Mouse (Mus musculus) kidney, postnatal 0 days (tissue): Measurements from ENCODE around the gene Hopx. TPM values are rescaled to one million over a fixed set of nuclear protein-coding genes. Genes with fewer than 3 reads are reported as not detected.

ENCODE experiments used
- ATAC-seq: fragments of 200-750 bp; cut with Nextera tagmentation; replicated peaks from 2 replicates; pipeline ENCODE4 v1.8.0; 2017; ENCODE audit warnings: low read depth, moderate number of reproducible peaks, moderate TSS enrichment, moderate library complexity; ENCODE audit not compliant: low FRiP score
- DNase-seq: peaks from one replicate; pipeline ENCODE4 v3.0.0-alpha.2; 2016; ENCODE audit warnings: low spot score
- H3K27ac ChIP-seq: fragments of 300-500 bp; sonication (generic); 2 replicates; pipeline ENCODE4 v1.5.1; 2014; ENCODE audit warnings: mild to moderate bottlenecking
- H3K27me3 ChIP-seq: fragments of 300-500 bp; sonication (generic); 2 replicates; pipeline ENCODE4 v1.6.1; 2014; ENCODE audit warnings: low read length, mixed read lengths; ENCODE audit not compliant: insufficient read depth
- H3K36me3 ChIP-seq: fragments of 300-500 bp; sonication (generic); 2 replicates; pipeline ENCODE4 v1.6.1; 2014; ENCODE audit warnings: low read length, mixed read lengths; ENCODE audit not compliant: insufficient read depth
- H3K4me1 ChIP-seq: fragments of 300-500 bp; sonication (generic); replicated peaks from 2 replicates; pipeline ENCODE4 v1.6.1; 2014; ENCODE audit warnings: antibody characterized with exemption, low read length, mixed read lengths; ENCODE audit not compliant: insufficient read depth
- H3K4me2 ChIP-seq: fragments of 300-500 bp; sonication (generic); 2 replicates; pipeline ENCODE4 v1.6.1; 2014; ENCODE audit warnings: mild to moderate bottlenecking, low read length, moderate library complexity, mixed read lengths
- H3K4me3 ChIP-seq: fragments of 300-500 bp; sonication (generic); replicated peaks from 2 replicates; pipeline ENCODE4 v1.5.1; 2014; ENCODE audit warnings: low read depth, low read length
- H3K9ac ChIP-seq: fragments of 300-500 bp; sonication (generic); 2 replicates; pipeline ENCODE4 v1.6.1; 2014; ENCODE audit warnings: low read depth, low read length
- H3K9me3 ChIP-seq: fragments of 300-500 bp; sonication (generic); replicated peaks from 2 replicates; pipeline ENCODE4 v1.6.1; 2016; ENCODE audit warnings: low read length, inconsistent platforms, mixed read lengths
- CTCF ChIP-seq: IDR thresholded peaks from 2 replicates; pipeline ENCODE4 v1.5.1; 2016; ENCODE audit warnings: antibody characterized with exemption, low read depth, mild to moderate bottlenecking, moderate library complexity
- WGBS: fragments of 180-500 bp; shearing (Covaris S2); extraction: QIAGEN DNeasy Blood & Tissue Kit; methylation state at CpG from one replicate; pipeline ENCODE4 v1.1.7; 2014; 5-methylcytosine and 5-hydroxymethylcytosine counted together
- polyA plus RNA-seq: library from polyadenylated mRNA; unstranded; fragments of >200 nt; fragmentation: Nextera tagmentation; extraction: Ambion mirVana; gene quantifications from 2 replicates; pipeline ENCODE4 v1.2.1, GENCODE M21; 2015

Hopx gene
- polyA plus RNA-seq, 1 experiment from 2014 or later = 3.9 TPM

DNA sequence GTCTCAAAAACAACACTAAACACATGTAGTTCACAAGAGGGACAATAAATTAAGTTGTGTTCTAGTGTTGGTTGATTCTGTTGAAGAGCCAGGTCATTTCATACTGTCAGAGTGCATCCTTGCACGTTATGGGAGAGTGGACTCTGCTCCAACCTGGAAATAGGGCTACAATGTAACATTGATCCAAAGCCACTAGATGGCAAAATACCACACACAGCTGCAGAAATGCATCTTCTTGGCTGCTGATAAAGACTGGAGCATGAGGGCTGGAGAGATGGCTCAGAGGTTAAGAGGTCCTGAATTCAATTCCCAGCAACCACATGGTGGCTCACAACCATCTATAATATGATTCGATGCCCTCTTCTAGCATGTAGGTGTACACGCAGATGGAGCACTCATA, 43.3 kb downstream of the Hopx start:
- DNase-seq = peak; percentile 40
- TF ChIP-seq CTCF = peak; percentile 55
- H3K27me3 ChIP-seq = no peaks in the 10 kb centered on the region

DNA sequence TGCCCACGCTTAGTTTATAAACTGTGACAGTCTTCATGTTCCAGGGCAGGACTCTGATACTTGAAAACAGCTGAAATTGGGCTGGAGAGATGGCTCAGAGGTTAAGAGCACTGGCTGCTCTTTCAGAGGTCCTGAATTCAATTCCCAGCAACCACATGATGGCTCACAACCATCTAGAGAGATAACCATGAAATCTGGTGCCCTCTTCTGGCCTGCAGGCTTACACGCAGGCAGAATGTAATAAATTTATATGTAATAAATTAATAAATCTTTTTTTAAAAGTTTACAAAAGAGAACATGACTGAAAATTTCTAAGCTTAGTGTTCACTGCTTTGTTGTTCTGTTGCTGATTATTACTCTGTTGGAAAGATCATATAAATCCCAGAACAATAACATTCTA, 43.9 kb downstream of the Hopx start:
- no peak overlapping the region for H3K4me3 ChIP-seq
- H3K36me3 ChIP-seq = no peaks in the 10 kb centered on the region
- no peaks in the 10 kb centered on the region for H3K27me3 ChIP-seq
- no peak overlapping the region for H3K4me2 ChIP-seq
- H3K27ac ChIP-seq = no peak overlapping the region
- ATAC-seq (no peak), DNase-seq (no peak)
- no peaks in the 10 kb centered on the region for H3K4me1 ChIP-seq
- 84% methylated on average over 2 of the region's 2 CpGs for WGBS
- no peak overlapping the region for H3K9ac ChIP-seq
- H3K9me3 ChIP-seq = no peaks in the 10 kb centered on the region
- TF ChIP-seq CTCF = peak; percentile 32; the same call in 1 of the 2 replicates

More for the DNA sequence above, 43.3 kb downstream of the Hopx start:
- Histone ChIP-seq H3K27ac (no peak overlapping the region), H3K36me3 (no peaks in the 10 kb centered on the region), H3K9ac (no peak overlapping the region), H3K4me2 (no peak overlapping the region), H3K4me3 (no peak overlapping the region), H3K4me1 (no peaks in the 10 kb centered on the region), H3K9me3 (no peaks in the 10 kb centered on the region)
- WGBS = 69% methylated on average over 3 of the region's 3 CpGs
- ATAC-seq = no peak

DNA sequence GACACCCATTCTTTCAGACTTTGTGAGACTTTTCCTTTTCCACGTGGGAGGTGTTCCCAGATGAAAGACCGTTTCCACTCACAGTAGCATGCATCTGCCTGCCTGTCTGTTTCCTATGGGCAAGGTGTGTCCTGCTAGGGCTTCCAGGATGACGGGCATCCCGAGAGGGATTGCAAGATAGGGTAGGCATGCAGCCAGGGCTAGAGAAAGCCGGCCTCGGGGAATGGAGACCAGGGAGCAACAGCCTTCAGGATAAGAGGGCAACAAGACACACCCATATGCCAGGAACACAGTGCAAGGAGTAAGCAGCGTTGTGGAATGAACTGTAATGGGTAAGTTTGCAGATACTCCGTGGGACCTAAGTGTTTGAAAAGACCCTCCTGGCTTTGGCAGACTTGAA, 47.6 kb downstream of the Hopx start:
- Histone ChIP-seq H3K9me3 (no peaks in the 10 kb centered on the region), H3K4me2 (no peak overlapping the region), H3K27me3 (no peaks in the 10 kb centered on the region), H3K4me1 (no peaks in the 10 kb centered on the region), H3K9ac (no peak overlapping the region), H3K4me3 (no peak overlapping the region), H3K36me3 (no peaks in the 10 kb centered on the region), H3K27ac (no peak overlapping the region)
- TF ChIP-seq CTCF = no peak
- ATAC-seq (no peak), DNase-seq (no peak)
- 78% methylated on average over 8 of the region's 8 CpGs for WGBS

DNA sequence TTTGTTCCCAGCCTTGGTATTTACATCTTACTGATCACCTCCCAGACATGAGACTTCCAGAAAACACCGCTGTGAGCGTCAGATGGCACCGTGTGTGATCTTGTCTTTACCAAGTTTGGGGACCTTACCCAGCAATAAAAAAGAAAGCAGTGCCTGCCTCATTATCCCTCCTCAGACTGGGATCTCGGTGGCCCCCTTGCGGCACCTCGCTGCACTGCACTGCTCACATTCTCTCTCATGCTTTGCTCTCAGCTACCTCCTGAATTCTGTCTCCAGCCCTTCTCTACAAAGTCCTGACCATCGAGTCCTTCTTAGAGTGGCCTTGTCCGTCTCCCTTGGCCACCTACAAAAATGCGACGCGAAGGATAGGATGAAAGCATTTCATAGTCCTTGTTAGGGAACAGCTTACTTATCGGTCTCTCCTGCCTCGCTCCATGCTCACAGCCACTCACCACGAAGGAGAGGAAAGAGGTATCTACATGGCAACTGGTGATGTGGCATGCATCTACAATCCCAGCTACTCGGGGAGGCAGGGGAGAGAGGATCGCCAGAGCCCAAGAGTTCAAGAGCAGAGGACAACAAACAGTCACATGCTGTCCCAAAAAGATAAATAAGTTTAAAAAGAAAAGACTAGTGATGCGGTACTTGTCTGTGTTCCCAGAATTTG, 53.4 kb downstream of the Hopx start:
- Histone ChIP-seq H3K36me3 (no peaks in the 10 kb centered on the region), H3K27ac (no peak overlapping the region), H3K27me3 (no peaks in the 10 kb centered on the region), H3K4me2 (no peak overlapping the region), H3K9ac (no peak overlapping the region), H3K9me3 (no peaks in the 10 kb centered on the region), H3K4me3 (no peak overlapping the region), H3K4me1 (no peaks in the 10 kb centered on the region)
- 33% methylated on average over 17 of the region's 17 CpGs for WGBS
- DNase-seq (peak; percentile 57), ATAC-seq (0 out of 2 replicates have a peak, but pooled peaks have one; percentile 36)
- peak; percentile 81 for TF ChIP-seq CTCF

- no peak for ATAC-seq
- H3K27me3 ChIP-seq = no peaks in the 10 kb centered on the region
- no peak overlapping the region for H3K4me2 ChIP-seq
Measured at GRCm38 (mm10) chr5:77060363-77060762, 54.6 kb downstream of the Hopx start.

DNA sequence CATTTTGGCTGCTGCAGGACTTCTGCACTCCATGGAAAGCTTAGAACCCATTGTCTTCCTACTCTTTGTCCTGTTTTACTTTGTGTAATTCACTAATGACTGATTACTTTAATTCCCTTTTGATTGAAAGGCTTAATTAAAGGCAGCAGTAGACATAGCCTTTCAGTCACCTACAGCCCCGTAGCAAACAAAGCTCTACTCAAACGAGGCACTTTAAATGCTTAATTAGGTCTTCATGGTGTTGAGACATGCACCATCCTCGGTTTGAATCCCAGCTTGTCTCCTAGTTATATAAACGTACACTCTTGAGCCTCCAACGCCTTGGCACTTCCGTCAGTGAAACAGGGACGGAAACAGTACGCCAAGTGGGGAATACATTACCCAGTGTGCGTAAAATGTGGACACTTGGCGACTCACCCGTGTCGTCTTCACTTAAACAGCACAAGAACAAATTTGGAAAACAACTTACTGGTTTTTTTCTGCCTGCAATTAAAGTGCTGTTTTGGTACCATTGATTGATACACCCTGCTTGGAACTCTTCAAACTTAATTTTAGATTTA, 58.0 kb downstream of the Hopx start:
- Histone ChIP-seq H3K27ac (no peak overlapping the region), H3K4me2 (no peak overlapping the region), H3K4me1 (no peaks in the 10 kb centered on the region), H3K27me3 (no peaks in the 10 kb centered on the region), H3K36me3 (no peaks in the 10 kb centered on the region), H3K9me3 (no peaks in the 10 kb centered on the region), H3K9ac (no peak overlapping the region), H3K4me3 (no peak overlapping the region)
- DNase-seq (no peak), ATAC-seq (no peak)
- WGBS = 65% methylated on average over 12 of the region's 12 CpGs
- no peak for TF ChIP-seq CTCF

More at GRCm38 (mm10) chr5:77060363-77060762, 54.6 kb downstream of the Hopx start:
- Histone ChIP-seq H3K9me3 (no peaks in the 10 kb centered on the region), H3K36me3 (no peaks in the 10 kb centered on the region), H3K9ac (no peak overlapping the region), H3K27ac (no peak overlapping the region), H3K4me3 (no peak overlapping the region), H3K4me1 (no peaks in the 10 kb centered on the region)
- DNase-seq = no peak
- 25% methylated on average over 10 of the region's 10 CpGs for WGBS
- TF ChIP-seq CTCF = no peak
